Mouse (Mus musculus): ENCODE data around the gene Fgfr4. TPM values are rescaled to one million over a fixed set of nuclear protein-coding genes. Genes with fewer than 3 reads are reported as not detected.

Gene Fgfr4
- total and polyA plus RNA-seq, 3 experiments = 0.07 to 0.21 (median 0.21) TPM

DNA sequence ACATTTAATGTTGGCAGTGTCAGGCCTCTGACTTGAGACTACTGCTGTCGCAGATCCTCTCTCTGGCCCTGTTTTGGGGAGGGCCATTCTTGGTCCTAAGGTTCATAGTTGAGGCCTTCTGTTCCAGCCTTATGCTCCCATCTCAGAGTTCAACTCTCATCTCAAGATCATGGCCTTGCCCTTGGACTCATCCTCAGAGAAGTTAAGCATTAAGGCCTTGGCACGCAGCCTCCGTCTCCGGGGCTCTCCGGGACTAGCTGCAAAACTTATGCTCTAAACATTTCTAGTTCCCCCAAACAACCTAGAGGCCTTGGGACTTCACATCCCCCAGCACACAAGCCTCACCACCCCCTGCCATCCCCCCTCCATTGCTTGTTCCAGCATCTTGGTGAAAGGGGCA is 15.8 kb downstream of the Fgfr4 start:
- DNase-seq = no peak
- 85% methylated on average over 5 of the region's 5 CpGs for WGBS
- TF ChIP-seq EP300 (IDR thresholded peaks at IDR 0.05; ENCODE audit: insufficient read depth, low read depth, low read length) = no peak
- no peak for TF ChIP-seq CTCF (IDR thresholded peaks at IDR 0.05)
- Histone ChIP-seq H3K79me2 (replicated peaks; ENCODE audit: control insufficient read depth, insufficient read depth, low read length) (no peaks in the 10 kb centered on the region), H3K4me3 (no peak overlapping the region), H3K27me3 (ENCODE audit: control insufficient read depth, insufficient read depth, low read length) (no peaks in the 10 kb centered on the region), H3K36me3 (ENCODE audit: control insufficient read depth, insufficient read depth, low read length) (no peaks in the 10 kb centered on the region), H3K9ac (ENCODE audit: low read depth, low read length) (no peak overlapping the region), H3K4me1 (ENCODE audit: control insufficient read depth, insufficient read depth, low read length) (peaks cover 8% of the 10 kb centered on the region), H3K27ac (no peak overlapping the region)
- intact Hi-C loops (cut with DNase I) = no loop called here

DNA sequence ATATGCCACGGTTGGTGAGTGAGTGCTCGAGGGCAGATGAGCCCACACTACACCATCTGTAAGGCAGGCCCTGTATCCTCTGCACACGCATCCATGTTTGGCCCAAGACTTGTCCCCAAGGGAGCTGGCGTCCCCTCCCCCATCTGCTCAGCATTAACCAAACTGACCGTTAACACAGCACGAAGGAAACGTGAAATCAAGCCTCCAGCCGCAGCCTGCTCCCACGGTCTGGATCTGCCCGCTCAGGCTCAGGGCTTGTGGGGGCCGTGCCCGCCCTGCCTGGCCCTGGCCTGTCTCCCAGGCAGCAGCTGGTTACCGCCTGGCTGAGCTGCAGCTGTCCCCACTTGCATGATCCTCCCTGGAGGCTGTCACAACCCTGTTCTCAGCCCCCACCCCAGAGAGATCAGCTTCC is 16.5 kb downstream of the Fgfr4 start:
- intact Hi-C loops (cut with DNase I) = no loop called here
- 69% methylated on average over 13 of the region's 13 CpGs for WGBS
- peak; percentile 74; the same call in 1 of the 2 replicates for TF ChIP-seq EP300 (IDR thresholded peaks at IDR 0.05; ENCODE audit: insufficient read depth, low read depth, low read length)
- TF ChIP-seq CTCF (IDR thresholded peaks at IDR 0.05) = no peak
- H3K9ac ChIP-seq (ENCODE audit: low read depth, low read length) = no peak overlapping the region
- H3K27me3 ChIP-seq (ENCODE audit: control insufficient read depth, insufficient read depth, low read length) = no peaks in the 10 kb centered on the region
- DNase-seq = peak; percentile 71 to 79
- H3K27ac ChIP-seq = peak overlapping the region; percentile 38; the same call in 1 of the 2 replicates
- peaks cover 8% of the 10 kb centered on the region for H3K4me1 ChIP-seq (ENCODE audit: control insufficient read depth, insufficient read depth, low read length)
- H3K79me2 ChIP-seq (replicated peaks; ENCODE audit: control insufficient read depth, insufficient read depth, low read length) = no peaks in the 10 kb centered on the region
- no peaks in the 10 kb centered on the region for H3K36me3 ChIP-seq (ENCODE audit: control insufficient read depth, insufficient read depth, low read length)
- no peak overlapping the region for H3K4me3 ChIP-seq

DNA sequence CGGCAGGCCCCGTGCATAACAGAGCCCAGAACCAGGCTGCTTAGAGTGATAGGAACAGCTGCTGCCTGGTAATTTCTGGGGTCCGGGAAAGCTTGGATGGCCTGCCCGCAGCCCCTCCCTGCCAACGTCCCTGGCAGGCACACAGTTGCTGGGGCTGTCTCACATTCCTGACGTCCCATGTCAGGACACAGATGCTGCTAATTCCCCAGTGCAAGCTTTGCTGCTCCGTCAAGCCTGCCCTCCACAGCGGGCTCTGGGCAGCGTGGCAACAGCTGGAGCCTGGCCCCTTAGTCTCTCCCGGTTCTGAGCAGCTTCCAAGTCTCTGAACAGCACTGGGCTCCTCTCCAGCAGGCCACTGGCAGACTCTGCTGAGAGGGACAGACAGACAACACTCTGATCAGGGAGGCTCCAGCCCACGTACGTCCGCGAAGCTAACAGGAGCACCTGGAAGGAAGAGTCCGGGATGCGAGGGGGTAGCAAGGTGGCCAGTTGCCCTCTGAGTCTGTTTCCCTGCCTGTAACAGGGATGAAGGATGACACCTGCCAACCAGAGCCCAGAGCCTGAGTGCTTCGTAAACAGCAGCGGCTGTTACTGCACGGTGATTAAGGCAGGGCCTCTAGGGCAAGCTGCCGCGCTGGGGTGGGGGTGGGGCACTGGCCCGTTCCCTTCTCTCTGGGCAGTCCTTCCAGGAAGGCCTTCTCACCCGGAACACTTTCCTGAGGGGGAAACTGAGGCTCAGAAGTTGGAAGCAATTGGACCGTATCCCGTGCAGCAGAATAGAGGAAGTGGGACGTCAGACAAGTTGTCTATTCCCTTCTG is 19.3 kb downstream of the Fgfr4 start:
- Histone ChIP-seq H3K9ac (ENCODE audit: low read depth, low read length) (peak overlapping the region; percentile 54), H3K27ac (peak overlapping the region; percentile 8), H3K36me3 (ENCODE audit: control insufficient read depth, insufficient read depth, low read length) (no peaks in the 10 kb centered on the region), H3K4me1 (ENCODE audit: control insufficient read depth, insufficient read depth, low read length) (peaks cover 8% of the 10 kb centered on the region), H3K79me2 (replicated peaks; ENCODE audit: control insufficient read depth, insufficient read depth, low read length) (no peaks in the 10 kb centered on the region), H3K4me3 (peak overlapping the region; percentile 3; the same call in 1 of the 2 replicates), H3K27me3 (ENCODE audit: control insufficient read depth, insufficient read depth, low read length) (no peaks in the 10 kb centered on the region)
- 13% methylated on average over 26 of the region's 26 CpGs for WGBS
- peak; percentile 75 to 77 for DNase-seq
- TF ChIP-seq CTCF (IDR thresholded peaks at IDR 0.05) (no peak), EP300 (IDR thresholded peaks at IDR 0.05; ENCODE audit: insufficient read depth, low read depth, low read length) (no peak), POLR2A (IDR thresholded peaks at IDR 0.05; ENCODE audit: insufficient read depth, low read depth, low read length) (no peak)
- intact Hi-C loops (cut with DNase I) = no loop called here

- Histone ChIP-seq H3K79me2 (replicated peaks; ENCODE audit: control insufficient read depth, insufficient read depth, low read length) (no peaks in the 10 kb centered on the region), H3K27me3 (ENCODE audit: control insufficient read depth, insufficient read depth, low read length) (no peaks in the 10 kb centered on the region), H3K9ac (ENCODE audit: low read depth, low read length) (no peak overlapping the region), H3K4me1 (ENCODE audit: control insufficient read depth, insufficient read depth, low read length) (peaks cover 8% of the 10 kb centered on the region), H3K27ac (peak overlapping the region; percentile 8; the same call in 1 of the 2 replicates), H3K36me3 (ENCODE audit: control insufficient read depth, insufficient read depth, low read length) (no peaks in the 10 kb centered on the region), H3K4me3 (no peak overlapping the region; the same call in 1 of the 2 replicates)
- DNase-seq = no peak
- intact Hi-C loops (cut with DNase I) = no loop called here
- 38% methylated on average over 7 of the region's 7 CpGs for WGBS
- TF ChIP-seq CTCF (IDR thresholded peaks at IDR 0.05) (no peak), POLR2A (IDR thresholded peaks at IDR 0.05; ENCODE audit: insufficient read depth, low read depth, low read length) (no peak), EP300 (IDR thresholded peaks at IDR 0.05; ENCODE audit: insufficient read depth, low read depth, low read length) (no peak)
Observed at GRCm38 (mm10) chr13:55172336-55172770, 19.9 kb downstream of the Fgfr4 start.

DNA sequence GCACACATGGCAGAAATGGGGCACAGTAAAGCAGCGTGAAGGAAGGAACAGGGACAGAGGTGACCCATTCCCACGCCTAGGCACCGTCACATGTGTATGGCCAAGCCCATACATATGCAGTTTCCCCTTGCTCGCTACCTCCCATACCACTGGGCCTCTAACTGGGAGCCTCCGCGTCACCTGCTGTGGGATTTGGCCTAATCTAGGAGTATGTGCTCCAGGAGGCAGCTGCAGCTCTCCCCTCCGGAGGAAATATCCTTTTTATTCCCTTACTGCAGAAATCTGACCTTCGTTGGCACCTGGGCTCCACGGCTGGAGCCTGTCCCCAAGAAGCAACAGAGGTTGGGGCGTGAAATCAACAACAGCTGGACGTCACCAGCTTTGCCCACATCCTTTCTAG is 21.9 kb downstream of the Fgfr4 start:
- TF ChIP-seq EP300 (IDR thresholded peaks at IDR 0.05; ENCODE audit: insufficient read depth, low read depth, low read length) = no peak
- no peak for TF ChIP-seq CTCF (IDR thresholded peaks at IDR 0.05)
- no peak for TF ChIP-seq POLR2A (IDR thresholded peaks at IDR 0.05; ENCODE audit: insufficient read depth, low read depth, low read length)
- Histone ChIP-seq H3K36me3 (ENCODE audit: control insufficient read depth, insufficient read depth, low read length) (no peaks in the 10 kb centered on the region), H3K27ac (no peak overlapping the region), H3K4me3 (no peak overlapping the region), H3K4me1 (ENCODE audit: control insufficient read depth, insufficient read depth, low read length) (peaks cover 8% of the 10 kb centered on the region), H3K9ac (ENCODE audit: low read depth, low read length) (no peak overlapping the region), H3K79me2 (replicated peaks; ENCODE audit: control insufficient read depth, insufficient read depth, low read length) (no peaks in the 10 kb centered on the region), H3K27me3 (ENCODE audit: control insufficient read depth, insufficient read depth, low read length) (no peaks in the 10 kb centered on the region)
- DNase-seq = no peak
- intact Hi-C loops (cut with DNase I) = no loop called here
- WGBS = 86% methylated on average over 11 of the region's 11 CpGs

DNA sequence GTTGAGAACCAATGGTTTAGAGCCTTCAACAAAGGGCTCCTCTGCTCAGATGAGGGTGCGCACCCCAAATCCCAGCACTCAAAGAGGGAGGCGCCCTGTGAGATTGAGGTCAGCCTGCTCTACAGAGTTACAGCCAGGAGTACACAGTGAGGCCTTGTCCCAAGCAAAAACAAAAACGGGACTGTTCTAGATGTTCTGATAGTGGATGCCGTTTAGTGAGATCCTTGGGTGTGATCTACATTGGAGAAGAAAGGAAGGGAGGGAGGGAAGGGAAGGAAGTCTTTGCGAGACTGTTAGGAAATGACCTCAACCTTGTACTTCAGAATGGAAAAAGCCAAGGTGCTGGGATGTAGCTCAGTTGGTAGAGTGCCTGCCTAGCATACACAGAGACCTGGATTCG is 23.8 kb downstream of the Fgfr4 start:
- Histone ChIP-seq H3K79me2 (replicated peaks; ENCODE audit: control insufficient read depth, insufficient read depth, low read length) (no peaks in the 10 kb centered on the region), H3K4me1 (ENCODE audit: control insufficient read depth, insufficient read depth, low read length) (peaks cover 8% of the 10 kb centered on the region), H3K27ac (no peak overlapping the region), H3K4me3 (no peak overlapping the region), H3K36me3 (ENCODE audit: control insufficient read depth, insufficient read depth, low read length) (no peaks in the 10 kb centered on the region), H3K27me3 (ENCODE audit: control insufficient read depth, insufficient read depth, low read length) (no peaks in the 10 kb centered on the region), H3K9ac (ENCODE audit: low read depth, low read length) (no peak overlapping the region)
- intact Hi-C loops (cut with DNase I) = no loop called here
- TF ChIP-seq POLR2A (IDR thresholded peaks at IDR 0.05; ENCODE audit: insufficient read depth, low read depth, low read length) (no peak), EP300 (IDR thresholded peaks at IDR 0.05; ENCODE audit: insufficient read depth, low read depth, low read length) (no peak), CTCF (IDR thresholded peaks at IDR 0.05) (no peak)
- 55% methylated on average over 6 of the region's 6 CpGs for WGBS
- DNase-seq = no peak
